Mouse (Mus musculus) liver, embryonic 16.5 days (tissue): ENCODE measurements at regions not wholly inside any gene's neighbourhood (a gene's known extent, or its start where the extent isn't known, plus 50 kb on each side); places are given as distances from the start of the nearest gene placed in this dataset.
A peak's percentile ranks its signal among the peaks of the same experiment; 100 is the strongest.

ENCODE experiments used
- ATAC-seq: fragments of 200-750 bp; cut with Nextera tagmentation; 2 replicates; pipeline ENCODE4 v1.8.0; 2017; ENCODE audit warnings: low read depth, mild to moderate bottlenecking, moderate number of reproducible peaks, moderate library complexity
- H3K27ac ChIP-seq: fragments of 300-500 bp; sonication (generic); 2 replicates; pipeline ENCODE4 v1.5.1; 2014; ENCODE audit warnings: mild to moderate bottlenecking, low read length
- H3K27me3 ChIP-seq: fragments of 300-500 bp; sonication (generic); 2 replicates; pipeline ENCODE4 v1.6.1; 2014; ENCODE audit warnings: low read depth, low read length, mixed read lengths; ENCODE audit not compliant: control insufficient read depth, insufficient read depth
- H3K36me3 ChIP-seq: fragments of 300-500 bp; sonication (generic); 2 replicates; pipeline ENCODE4 v1.6.1; 2014; ENCODE audit warnings: mild to moderate bottlenecking; ENCODE audit not compliant: control insufficient read depth, insufficient read depth
- H3K4me1 ChIP-seq: fragments of 300-500 bp; sonication (generic); 2 replicates; pipeline ENCODE4 v1.6.1; 2014; ENCODE audit warnings: low read depth, low read length, mixed read lengths; ENCODE audit not compliant: control insufficient read depth
- H3K4me2 ChIP-seq: fragments of 300-500 bp; sonication (generic); 2 replicates; pipeline ENCODE4 v1.6.1; 2014; ENCODE audit warnings: low read depth, low read length, mixed read lengths
- H3K4me3 ChIP-seq: fragments of 300-500 bp; sonication (generic); 2 replicates; pipeline ENCODE4 v1.5.1; 2014; ENCODE audit warnings: low read depth, mild to moderate bottlenecking, low read length
- H3K9ac ChIP-seq: fragments of 300-500 bp; sonication (generic); 2 replicates; pipeline ENCODE4 v1.6.1; 2014; ENCODE audit warnings: low read depth, low read length
- H3K9me3 ChIP-seq: fragments of 300-500 bp; sonication (generic); replicated peaks from 2 replicates; pipeline ENCODE4 v1.6.1; 2016; ENCODE audit warnings: low read length; ENCODE audit not compliant: control insufficient read depth
- WGBS: fragments of 180-500 bp; shearing (Covaris S2); extraction: QIAGEN DNeasy Blood & Tissue Kit; methylation state at CpG from one replicate; pipeline ENCODE4 v1.1.7; 2014; ENCODE audit not compliant: insufficient replicate concordance; 5-methylcytosine and 5-hydroxymethylcytosine counted together

- 56% methylated on average over 5 of the region's 5 CpGs for WGBS
Measured at GRCm38 (mm10) chr8:91913971-91914370, 112.1 kb upstream of the Irx3 start.

GRCm38 (mm10) chr8:91913121-91913520 is 111.3 kb upstream of the Irx3 start:
- Histone ChIP-seq H3K9ac (no peak overlapping the region), H3K9me3 (no peaks in the 10 kb centered on the region), H3K4me3 (no peak overlapping the region), H3K36me3 (no peaks in the 10 kb centered on the region), H3K27me3 (no peaks in the 10 kb centered on the region), H3K4me1 (no peaks in the 10 kb centered on the region), H3K4me2 (no peak overlapping the region), H3K27ac (no peak overlapping the region)
- WGBS: 41% methylated on average over 6 of the region's 6 CpGs
- no peak for ATAC-seq

More at GRCm38 (mm10) chr8:91913971-91914370, 112.1 kb upstream of the Irx3 start:
- H3K4me1 ChIP-seq: no peaks in the 10 kb centered on the region
- H3K4me3 ChIP-seq: no peak overlapping the region
- H3K4me2 ChIP-seq: no peak overlapping the region
- no peak overlapping the region for H3K27ac ChIP-seq
- peak; percentile 35; the same call in 1 of the 2 replicates for ATAC-seq
- no peaks in the 10 kb centered on the region for H3K36me3 ChIP-seq
- no peak overlapping the region for H3K9ac ChIP-seq
- no peaks in the 10 kb centered on the region for H3K9me3 ChIP-seq
- H3K27me3 ChIP-seq: no peaks in the 10 kb centered on the region

- 59% methylated on average over 14 of the region's 14 CpGs for WGBS
- no peak overlapping the region for H3K4me2 ChIP-seq
- no peak overlapping the region for H3K9ac ChIP-seq
- no peaks in the 10 kb centered on the region for H3K27me3 ChIP-seq
- no peak overlapping the region for H3K27ac ChIP-seq
- no peak overlapping the region for H3K4me3 ChIP-seq
- no peaks in the 10 kb centered on the region for H3K36me3 ChIP-seq
- H3K4me1 ChIP-seq: no peaks in the 10 kb centered on the region
- H3K9me3 ChIP-seq: no peaks in the 10 kb centered on the region
- ATAC-seq: no peak
Measured at GRCm38 (mm10) chr8:91909637-91910383, 107.9 kb upstream of the Irx3 start.

GRCm38 (mm10) chr8:91908731-91909353 is 107.0 kb upstream of the Irx3 start:
- H3K27ac ChIP-seq: no peak overlapping the region
- H3K9ac ChIP-seq: no peak overlapping the region
- no peaks in the 10 kb centered on the region for H3K9me3 ChIP-seq
- no peaks in the 10 kb centered on the region for H3K27me3 ChIP-seq
- WGBS: 53% methylated on average over 9 of the region's 9 CpGs
- no peaks in the 10 kb centered on the region for H3K36me3 ChIP-seq
- no peak overlapping the region for H3K4me3 ChIP-seq
- H3K4me2 ChIP-seq: no peak overlapping the region
- ATAC-seq: no peak
- H3K4me1 ChIP-seq: no peaks in the 10 kb centered on the region

- Histone ChIP-seq H3K4me3 (no peak overlapping the region), H3K9me3 (no peaks in the 10 kb centered on the region), H3K36me3 (no peaks in the 10 kb centered on the region), H3K9ac (no peak overlapping the region), H3K4me1 (no peaks in the 10 kb centered on the region), H3K4me2 (no peak overlapping the region), H3K27ac (no peak overlapping the region), H3K27me3 (no peaks in the 10 kb centered on the region)
- no peak for ATAC-seq
- WGBS: 53% methylated on average over 8 of the region's 8 CpGs
Measured at GRCm38 (mm10) chr8:91907178-91907577, 105.3 kb upstream of the Irx3 start.

- no peaks in the 10 kb centered on the region for H3K9me3 ChIP-seq
- 60% methylated on average over 10 of the region's 10 CpGs for WGBS
- H3K9ac ChIP-seq: no peak overlapping the region
- no peak overlapping the region for H3K27ac ChIP-seq
- no peaks in the 10 kb centered on the region for H3K4me1 ChIP-seq
- no peaks in the 10 kb centered on the region for H3K36me3 ChIP-seq
- H3K27me3 ChIP-seq: no peaks in the 10 kb centered on the region
- no peak overlapping the region for H3K4me2 ChIP-seq
- ATAC-seq: no peak
- no peak overlapping the region for H3K4me3 ChIP-seq
Measured at GRCm38 (mm10) chr8:91901525-91902281, 99.8 kb upstream of the Irx3 start.

GRCm38 (mm10) chr8:91899747-91900146 is 97.9 kb upstream of the Irx3 start:
- no peaks in the 10 kb centered on the region for H3K36me3 ChIP-seq
- no peak overlapping the region for H3K4me2 ChIP-seq
- H3K9ac ChIP-seq: no peak overlapping the region
- no peaks in the 10 kb centered on the region for H3K4me1 ChIP-seq
- H3K4me3 ChIP-seq: no peak overlapping the region
- ATAC-seq: no peak
- no peaks in the 10 kb centered on the region for H3K27me3 ChIP-seq
- WGBS: 53% methylated on average over 7 of the region's 7 CpGs
- H3K9me3 ChIP-seq: no peaks in the 10 kb centered on the region
- no peak overlapping the region for H3K27ac ChIP-seq

GRCm38 (mm10) chr8:91897381-91897780 is 95.5 kb upstream of the Irx3 start:
- Histone ChIP-seq H3K4me1 (no peaks in the 10 kb centered on the region), H3K27me3 (no peaks in the 10 kb centered on the region), H3K4me2 (no peak overlapping the region), H3K9ac (no peak overlapping the region), H3K4me3 (no peak overlapping the region), H3K36me3 (no peaks in the 10 kb centered on the region), H3K27ac (no peak overlapping the region), H3K9me3 (no peaks in the 10 kb centered on the region)
- 27% methylated on average over 7 of the region's 7 CpGs for WGBS
- ATAC-seq: no peak

- H3K9me3 ChIP-seq: no peaks in the 10 kb centered on the region
- no peak overlapping the region for H3K27ac ChIP-seq
- no peaks in the 10 kb centered on the region for H3K27me3 ChIP-seq
- no peak overlapping the region for H3K4me3 ChIP-seq
- H3K4me1 ChIP-seq: no peaks in the 10 kb centered on the region
- H3K9ac ChIP-seq: no peak overlapping the region
- ATAC-seq: no peak
- H3K36me3 ChIP-seq: no peaks in the 10 kb centered on the region
- H3K4me2 ChIP-seq: no peak overlapping the region
- 46% methylated on average over 6 of the region's 6 CpGs for WGBS
Measured at GRCm38 (mm10) chr8:91895987-91896386, 94.1 kb upstream of the Irx3 start.
